Mouse (Mus musculus): Measurements from ENCODE around the gene Trnp1.

DNA sequence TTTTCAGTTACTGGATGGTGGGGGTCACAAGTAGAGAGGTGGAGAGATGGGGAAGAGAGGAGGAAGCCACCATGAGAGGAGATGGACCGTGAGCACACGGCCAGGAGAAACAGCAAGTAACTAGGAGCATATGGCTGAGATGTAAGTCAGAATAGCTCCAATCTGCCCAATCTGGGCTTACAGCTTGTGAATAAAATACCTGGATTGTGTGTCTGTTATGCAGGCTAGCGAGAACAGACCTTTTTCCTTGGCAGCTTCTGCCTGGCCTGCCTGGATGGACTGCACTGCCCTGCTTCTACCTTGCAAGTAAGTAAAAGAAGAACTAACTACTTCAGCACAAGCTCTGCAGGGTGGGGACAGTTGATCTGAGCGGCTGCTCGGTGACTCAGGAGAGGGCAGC is 12.7 kb upstream of the Trnp1 start:
- TF ChIP-seq ZNF384 (IDR thresholded peaks at IDR 0.05; ENCODE audit: low read depth, low read length), result no peak
- TF ChIP-seq MAFK (IDR thresholded peaks at IDR 0.05; ENCODE audit: insufficient read depth, low read depth, low read length), result no peak
- TF ChIP-seq HCFC1 (IDR thresholded peaks at IDR 0.05; ENCODE audit: borderline replicate concordance, insufficient read depth, low read length), result no peak
- no peak for TF ChIP-seq CHD2 (IDR thresholded peaks at IDR 0.05; ENCODE audit: low read depth, low read length)
